Mouse (Mus musculus): ENCODE results near the gene Itga9. TPM values are rescaled to one million over a fixed set of nuclear protein-coding genes. Genes with fewer than 3 reads are reported as not detected.

The Itga9 gene
- polyA plus RNA-seq, 1 experiment from 2014 or later = 4.8 TPM

DNA sequence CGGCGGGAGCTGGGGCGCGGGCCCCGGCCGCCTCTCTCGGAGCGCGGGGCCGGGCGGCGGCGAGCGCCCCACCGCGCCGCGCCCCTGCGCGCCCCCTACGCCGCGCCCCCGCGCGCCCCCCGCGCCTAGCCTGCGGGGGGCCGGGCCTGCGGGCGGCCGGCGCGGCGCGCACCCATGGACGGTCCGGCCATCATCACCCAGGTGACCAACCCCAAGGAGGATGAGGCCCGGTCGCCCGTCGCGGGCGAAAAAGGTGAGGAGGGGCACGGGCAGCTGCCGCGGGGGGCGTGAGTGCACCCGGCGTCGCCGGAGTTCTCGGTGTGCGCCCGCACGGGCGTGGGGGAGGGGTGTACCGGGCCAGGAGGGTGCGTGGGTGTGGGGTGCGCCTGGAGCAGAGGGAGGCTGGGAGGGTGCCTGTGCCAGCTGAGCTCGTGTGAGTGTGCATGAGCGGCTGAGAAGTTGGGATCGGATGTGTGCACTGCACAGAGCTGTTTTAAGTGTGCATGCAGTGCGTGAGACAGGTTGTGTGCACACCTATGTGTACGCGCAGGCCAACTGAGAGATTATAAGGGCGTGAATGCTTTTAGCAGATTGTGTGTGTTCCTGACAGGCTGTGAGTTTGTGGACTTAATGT lies 320.3 kb downstream of the Itga9 start:
- H3K27me3 ChIP-seq (ENCODE audit: insufficient read depth, low read length) = no peaks in the 10 kb centered on the region
- H3K4me2 ChIP-seq (ENCODE audit: low read depth, low read length) = peak overlapping the region; percentile 98
- peak; percentile 55 for DNase-seq
- H3K4me3 ChIP-seq (ENCODE audit: low read depth, low read length) = peak overlapping the region; percentile 85
- TF ChIP-seq EP300 (IDR thresholded peaks at IDR 0.05; ENCODE audit: low read depth) (no peak), CTCF (IDR thresholded peaks at IDR 0.05; ENCODE audit: low read depth) (no peak)
- under 1% methylated on average over 38 of the region's 68 CpGs for WGBS (ENCODE audit: insufficient replicate concordance)
- peaks cover 23% of the 10 kb centered on the region for H3K4me1 ChIP-seq (ENCODE audit: insufficient read depth)
- H3K9ac ChIP-seq (replicated peaks) = peak overlapping the region; percentile 80
- no peaks in the 10 kb centered on the region for H3K36me3 ChIP-seq (replicated peaks; ENCODE audit: insufficient read depth, low read length)
- peak; percentile 3; the same call in 1 of the 2 replicates for ATAC-seq
- no peaks in the 10 kb centered on the region for H3K9me3 ChIP-seq (ENCODE audit: low read length)
- H3K27ac ChIP-seq (ENCODE audit: low read depth) = peak overlapping the region; percentile 71

DNA sequence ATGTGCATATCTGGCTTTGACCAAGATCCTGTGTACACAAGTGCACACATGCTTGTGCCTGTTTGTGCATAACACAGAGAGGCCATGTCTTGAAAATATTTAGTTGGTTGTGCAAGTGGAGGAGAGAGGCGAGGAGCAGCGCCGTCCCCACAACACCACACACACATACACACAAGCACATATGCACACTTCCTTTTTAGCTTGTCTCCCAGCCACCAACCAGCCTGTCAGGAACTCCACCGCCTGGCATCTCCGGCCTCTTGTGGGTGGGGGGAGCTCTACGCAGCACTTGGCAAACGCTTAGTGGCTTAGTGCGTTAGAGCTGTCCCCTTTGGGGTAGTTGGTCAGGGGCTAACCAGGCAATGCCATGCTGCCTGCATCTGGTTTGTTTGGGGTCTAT lies 321.0 kb downstream of the Itga9 start:
- no peaks in the 10 kb centered on the region for H3K27me3 ChIP-seq (ENCODE audit: insufficient read depth, low read length)
- H3K4me3 ChIP-seq (ENCODE audit: low read depth, low read length) = peak overlapping the region; percentile 85
- H3K4me2 ChIP-seq (ENCODE audit: low read depth, low read length) = peak overlapping the region; percentile 98
- DNase-seq (no peak), ATAC-seq (no peak)
- H3K9me3 ChIP-seq (ENCODE audit: low read length) = no peaks in the 10 kb centered on the region
- peaks cover 23% of the 10 kb centered on the region for H3K4me1 ChIP-seq (ENCODE audit: insufficient read depth)
- H3K36me3 ChIP-seq (replicated peaks; ENCODE audit: insufficient read depth, low read length) = no peaks in the 10 kb centered on the region
- H3K9ac ChIP-seq (replicated peaks) = peak overlapping the region; percentile 80; the same call in 1 of the 2 replicates
- 11% methylated on average over 8 of the region's 8 CpGs for WGBS (ENCODE audit: insufficient replicate concordance)
- TF ChIP-seq CTCF (IDR thresholded peaks at IDR 0.05; ENCODE audit: low read depth) = no peak
- no peak for TF ChIP-seq EP300 (IDR thresholded peaks at IDR 0.05; ENCODE audit: low read depth)
- no peak overlapping the region for H3K27ac ChIP-seq (ENCODE audit: low read depth)

DNA sequence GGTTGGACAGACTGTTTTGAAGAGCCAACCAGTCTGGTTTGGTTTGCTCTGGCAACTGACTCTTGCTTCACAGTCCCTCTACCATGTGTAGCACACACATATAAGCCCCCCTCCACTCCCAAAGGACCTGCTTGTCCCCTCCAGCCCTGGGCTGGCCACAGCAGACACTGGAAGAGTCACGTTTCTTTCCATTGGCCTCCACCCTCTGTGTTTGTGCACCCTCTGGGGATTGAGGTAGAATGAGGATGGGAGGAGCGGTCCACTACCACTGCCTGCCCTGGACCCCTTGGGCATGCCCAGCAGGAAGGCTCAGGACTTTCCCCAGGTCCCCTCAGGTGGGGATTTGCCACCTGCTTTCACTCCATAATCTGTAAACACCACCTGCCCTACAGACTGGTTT lies 321.5 kb downstream of the Itga9 start:
- no peak overlapping the region for H3K27ac ChIP-seq (ENCODE audit: low read depth)
- ATAC-seq (no peak), DNase-seq (no peak)
- H3K27me3 ChIP-seq (ENCODE audit: insufficient read depth, low read length) = no peaks in the 10 kb centered on the region
- peak overlapping the region; percentile 85; the same call in 1 of the 2 replicates for H3K4me3 ChIP-seq (ENCODE audit: low read depth, low read length)
- peak overlapping the region; percentile 98 for H3K4me2 ChIP-seq (ENCODE audit: low read depth, low read length)
- TF ChIP-seq EP300 (IDR thresholded peaks at IDR 0.05; ENCODE audit: low read depth) (no peak), CTCF (IDR thresholded peaks at IDR 0.05; ENCODE audit: low read depth) (no peak)
- 65% methylated on average over 2 of the region's 2 CpGs for WGBS (ENCODE audit: insufficient replicate concordance)
- no peaks in the 10 kb centered on the region for H3K36me3 ChIP-seq (replicated peaks; ENCODE audit: insufficient read depth, low read length)
- peaks cover 23% of the 10 kb centered on the region for H3K4me1 ChIP-seq (ENCODE audit: insufficient read depth)
- no peaks in the 10 kb centered on the region for H3K9me3 ChIP-seq (ENCODE audit: low read length)
- H3K9ac ChIP-seq (replicated peaks) = peak overlapping the region; percentile 80

DNA sequence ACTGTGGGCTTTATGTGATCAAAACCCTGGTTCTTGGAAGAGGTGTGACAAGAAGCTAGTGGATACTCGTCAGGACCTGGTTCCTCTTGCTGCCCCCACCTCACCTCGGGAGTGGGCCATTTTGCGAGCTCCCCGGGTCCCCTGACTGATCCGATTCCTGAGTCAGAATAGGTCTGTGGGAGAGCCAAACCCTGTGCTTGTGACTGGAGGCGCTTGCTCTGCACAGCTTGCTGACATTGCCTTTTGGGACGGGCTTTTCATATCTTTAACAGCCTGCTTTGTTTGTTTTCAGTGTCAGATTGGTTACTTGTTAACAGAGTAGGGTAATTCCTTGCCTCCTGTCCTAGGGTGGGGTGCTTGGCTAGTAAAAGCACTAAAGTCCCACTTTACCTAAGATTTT lies 322.2 kb downstream of the Itga9 start:
- Histone ChIP-seq H3K27ac (ENCODE audit: low read depth) (peak overlapping the region; percentile 9; the same call in 1 of the 2 replicates), H3K4me3 (ENCODE audit: low read depth, low read length) (no peak overlapping the region), H3K27me3 (ENCODE audit: insufficient read depth, low read length) (no peaks in the 10 kb centered on the region), H3K9me3 (ENCODE audit: low read length) (no peaks in the 10 kb centered on the region), H3K4me1 (ENCODE audit: insufficient read depth) (peaks cover 23% of the 10 kb centered on the region), H3K9ac (replicated peaks) (peak overlapping the region; percentile 80; the same call in 1 of the 2 replicates), H3K36me3 (replicated peaks; ENCODE audit: insufficient read depth, low read length) (no peaks in the 10 kb centered on the region), H3K4me2 (ENCODE audit: low read depth, low read length) (peak overlapping the region; percentile 98)
- DNase-seq = no peak
- 45% methylated on average over 7 of the region's 7 CpGs for WGBS (ENCODE audit: insufficient replicate concordance)
- TF ChIP-seq EP300 (IDR thresholded peaks at IDR 0.05; ENCODE audit: low read depth) (no peak), CTCF (IDR thresholded peaks at IDR 0.05; ENCODE audit: low read depth) (no peak)
- no peak for ATAC-seq

DNA sequence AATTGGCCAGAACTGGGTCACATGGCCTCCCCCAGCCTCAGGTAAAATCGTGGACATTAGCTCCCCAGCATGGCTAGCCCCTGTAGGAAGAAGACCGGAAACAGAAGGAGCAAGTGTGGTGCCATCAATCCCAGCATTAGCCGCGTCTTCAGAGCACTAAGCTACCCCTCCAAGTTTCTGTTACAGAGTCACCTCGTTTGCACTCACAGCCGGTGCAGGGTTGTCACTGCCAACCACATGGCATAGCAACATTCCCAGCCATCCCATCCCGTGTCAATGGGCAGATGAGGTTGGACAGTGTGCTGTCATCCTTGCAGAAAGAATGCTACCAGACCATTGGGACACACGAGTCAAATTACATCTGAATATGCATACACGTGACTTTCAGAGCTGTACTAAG lies 324.1 kb downstream of the Itga9 start:
- H3K9me3 ChIP-seq (ENCODE audit: low read length) = no peaks in the 10 kb centered on the region
- peaks cover 16% of the 10 kb centered on the region for H3K4me1 ChIP-seq (ENCODE audit: insufficient read depth)
- H3K36me3 ChIP-seq (replicated peaks; ENCODE audit: insufficient read depth, low read length) = no peaks in the 10 kb centered on the region
- ATAC-seq (no peak), DNase-seq (no peak)
- H3K9ac ChIP-seq (replicated peaks) = no peak overlapping the region
- H3K27me3 ChIP-seq (ENCODE audit: insufficient read depth, low read length) = no peaks in the 10 kb centered on the region
- no peak overlapping the region for H3K27ac ChIP-seq (ENCODE audit: low read depth)
- H3K4me3 ChIP-seq (ENCODE audit: low read depth, low read length) = no peak overlapping the region
- TF ChIP-seq CTCF (IDR thresholded peaks at IDR 0.05; ENCODE audit: low read depth) = no peak
- TF ChIP-seq EP300 (IDR thresholded peaks at IDR 0.05; ENCODE audit: low read depth) = no peak
- WGBS (ENCODE audit: insufficient replicate concordance) = 73% methylated on average over 9 of the region's 9 CpGs
- no peak overlapping the region for H3K4me2 ChIP-seq (ENCODE audit: low read depth, low read length)

DNA sequence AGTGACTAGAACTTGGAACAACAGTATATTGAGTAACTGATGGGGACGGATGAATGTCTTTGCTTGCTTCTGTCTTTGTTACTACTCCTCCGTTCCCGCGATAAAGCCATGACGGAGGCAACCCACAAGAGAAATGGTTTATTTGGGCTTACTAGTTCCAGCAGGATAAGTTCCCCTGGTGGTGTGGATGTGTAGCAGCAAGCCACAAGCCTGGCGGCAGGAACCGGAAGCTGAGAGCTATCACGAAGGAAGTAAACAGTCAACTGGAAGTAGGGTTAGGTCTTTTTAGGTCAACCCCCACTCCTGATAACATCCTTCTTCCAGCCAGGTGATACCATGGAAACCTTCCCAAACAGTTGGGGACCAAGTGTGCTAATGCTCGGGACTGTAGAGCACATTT lies 327.3 kb downstream of the Itga9 start:
- Histone ChIP-seq H3K4me2 (ENCODE audit: low read depth, low read length) (no peak overlapping the region), H3K4me1 (ENCODE audit: insufficient read depth) (no peaks in the 10 kb centered on the region; the same call in 1 of the 2 replicates), H3K36me3 (replicated peaks; ENCODE audit: insufficient read depth, low read length) (no peaks in the 10 kb centered on the region), H3K4me3 (ENCODE audit: low read depth, low read length) (no peak overlapping the region), H3K9ac (replicated peaks) (no peak overlapping the region), H3K27ac (ENCODE audit: low read depth) (no peak overlapping the region), H3K27me3 (ENCODE audit: insufficient read depth, low read length) (no peaks in the 10 kb centered on the region), H3K9me3 (ENCODE audit: low read length) (no peaks in the 10 kb centered on the region)
- DNase-seq (no peak), ATAC-seq (no peak)
- 71% methylated on average over 9 of the region's 9 CpGs for WGBS (ENCODE audit: insufficient replicate concordance)
- TF ChIP-seq EP300 (IDR thresholded peaks at IDR 0.05; ENCODE audit: low read depth) (no peak), CTCF (IDR thresholded peaks at IDR 0.05; ENCODE audit: low read depth) (no peak)

Measured in liver, postnatal 0 days (tissue).